Mouse (Mus musculus) midbrain, embryonic 10.5 days (tissue): ENCODE data around the gene Faim2. TPM values are rescaled to one million over a fixed set of nuclear protein-coding genes. Genes with fewer than 3 reads are reported as not detected.
A peak's percentile ranks its signal among the peaks of the same experiment; 100 is the strongest.

Source experiments
- DNase-seq: peaks from one replicate; pipeline ENCODE4 v3.0.0-alpha.2; 2017; ENCODE audit warnings: low spot score
- H3K27ac ChIP-seq: fragments of 300-500 bp; sonication (generic); replicated peaks from 2 replicates; pipeline ENCODE4 v1.5.1; 2016; ENCODE audit warnings: mild to moderate bottlenecking
- H3K27me3 ChIP-seq: fragments of 300-500 bp; sonication (generic); 2 replicates; pipeline ENCODE4 v1.6.1; 2016; ENCODE audit warnings: low read depth, mild to moderate bottlenecking; ENCODE audit not compliant: poor library complexity, severe bottlenecking
- H3K36me3 ChIP-seq: fragments of 300-500 bp; sonication (generic); 2 replicates; pipeline ENCODE4 v1.6.1; 2016; ENCODE audit warnings: mild to moderate bottlenecking, moderate library complexity
- H3K4me1 ChIP-seq: fragments of 300-500 bp; sonication (generic); 2 replicates; pipeline ENCODE4 v1.6.1; 2016
- H3K4me3 ChIP-seq: fragments of 300-500 bp; sonication (generic); 2 replicates; pipeline ENCODE4 v1.5.1; 2016; ENCODE audit warnings: mild to moderate bottlenecking, moderate library complexity
- H3K9me3 ChIP-seq: fragments of 300-500 bp; sonication (generic); replicated peaks from 2 replicates; pipeline ENCODE4 v1.6.1; 2016; ENCODE audit warnings: mild to moderate bottlenecking
- WGBS: fragments of 180-500 bp; shearing (Covaris S2); methylation state at CpG from one replicate; pipeline ENCODE4 v1.1.7; 2016; 5-methylcytosine and 5-hydroxymethylcytosine counted together
- polyA plus RNA-seq: library from polyadenylated mRNA; unstranded; fragments of >200 nt; fragmentation: Nextera tagmentation; extraction: Ambion mirVana; gene quantifications from 2 replicates; pipeline ENCODE4 v1.2.1, GENCODE M21; 2016

The Faim2 gene
- polyA plus RNA-seq, 1 experiment from 2014 or later = 1.1 TPM

DNA sequence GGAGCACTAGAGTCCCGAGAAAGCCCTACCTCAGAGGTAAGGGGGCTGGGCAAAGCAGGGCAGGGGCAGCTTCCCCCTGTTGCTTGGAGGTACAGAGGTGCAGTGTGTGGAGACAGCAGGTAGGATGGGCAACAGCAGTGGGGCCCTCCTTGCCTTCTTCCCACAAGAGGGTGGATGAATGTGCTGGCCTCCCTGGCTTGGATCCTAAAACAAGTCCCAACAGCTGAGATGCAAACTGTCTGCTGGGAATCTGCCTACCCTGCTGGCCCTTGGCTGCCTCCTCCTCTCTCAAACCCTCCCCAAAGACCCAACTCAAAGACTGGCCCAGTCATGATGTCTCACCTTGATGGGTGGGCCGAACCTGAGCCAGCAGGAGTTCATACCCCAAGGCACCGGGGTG, 72.5 kb downstream of the Faim2 start:
- DNase-seq = no peak
- H3K9me3 ChIP-seq = no peaks in the 10 kb centered on the region
- peaks cover 53% of the 10 kb centered on the region for H3K4me1 ChIP-seq
- no peaks in the 10 kb centered on the region for H3K27me3 ChIP-seq
- H3K36me3 ChIP-seq = peaks cover 46% of the 10 kb centered on the region
- H3K4me3 ChIP-seq = peak overlapping the region; percentile 95; the same call in 1 of the 2 replicates
- no peak overlapping the region for H3K27ac ChIP-seq
- WGBS = 89% methylated on average over 3 of the region's 3 CpGs

- Histone ChIP-seq H3K27ac (no peak overlapping the region), H3K36me3 (peaks cover 49% of the 10 kb centered on the region), H3K9me3 (no peaks in the 10 kb centered on the region), H3K27me3 (no peaks in the 10 kb centered on the region), H3K4me3 (peak overlapping the region; percentile 95; the same call in 1 of the 2 replicates), H3K4me1 (peaks cover 53% of the 10 kb centered on the region)
- 84% methylated on average over 7 of the region's 7 CpGs for WGBS
- no peak for DNase-seq
These were observed 73.2 kb downstream of the Faim2 start for GRCm38 (mm10) chr15:99454585-99455279.

DNA sequence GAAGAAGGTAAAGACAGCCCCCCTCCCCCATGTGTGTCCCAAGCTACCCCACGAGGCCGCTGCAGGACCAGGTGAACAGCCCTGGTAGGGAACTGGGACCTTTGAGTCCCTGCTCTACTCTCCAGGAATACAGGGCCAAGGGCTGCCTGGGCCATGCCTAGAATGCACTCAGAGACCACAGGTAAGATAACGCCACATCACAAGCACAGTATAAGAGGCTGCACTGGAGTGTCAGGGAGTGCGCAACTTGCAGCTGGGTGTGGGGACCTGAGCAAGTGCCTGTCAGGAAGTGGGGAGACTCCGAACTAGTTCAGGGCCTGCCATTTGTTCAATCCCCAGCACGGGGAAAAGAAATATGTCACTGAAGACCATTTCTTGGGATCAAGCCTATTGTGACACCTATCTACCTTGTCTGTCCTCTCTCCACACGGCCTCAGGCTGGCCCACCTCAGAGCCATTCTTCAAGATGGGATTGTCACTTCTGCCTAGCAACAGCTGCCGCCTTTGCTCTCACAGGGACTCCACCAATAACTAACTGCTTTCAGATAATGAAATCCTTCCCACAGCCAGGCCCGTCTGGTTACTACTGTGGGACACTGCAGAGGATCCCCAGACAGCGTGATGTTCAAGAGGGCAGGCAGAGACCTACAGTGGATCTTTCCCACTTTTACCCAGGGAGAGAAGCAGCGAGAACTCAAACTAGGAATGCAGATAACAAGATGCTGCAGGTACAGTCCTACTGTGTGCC, 74.6 kb downstream of the Faim2 start:
- WGBS = 79% methylated on average over 11 of the region's 11 CpGs
- H3K4me3 ChIP-seq = no peak overlapping the region
- H3K36me3 ChIP-seq = peaks cover 62% of the 10 kb centered on the region
- peaks cover 49% of the 10 kb centered on the region for H3K4me1 ChIP-seq
- H3K27ac ChIP-seq = no peak overlapping the region
- no peaks in the 10 kb centered on the region for H3K27me3 ChIP-seq
- H3K9me3 ChIP-seq = no peaks in the 10 kb centered on the region
- DNase-seq = no peak

- H3K27ac ChIP-seq = no peak overlapping the region
These were observed 78.1 kb downstream of the Faim2 start for GRCm38 (mm10) chr15:99449751-99450280.

GRCm38 (mm10) chr15:99449131-99449750, 78.7 kb downstream of the Faim2 start:
- Histone ChIP-seq H3K4me3 (no peak overlapping the region), H3K9me3 (no peaks in the 10 kb centered on the region), H3K27ac (no peak overlapping the region), H3K4me1 (peaks cover 17% of the 10 kb centered on the region), H3K36me3 (peaks cover 64% of the 10 kb centered on the region), H3K27me3 (no peaks in the 10 kb centered on the region)
- 84% methylated on average over 9 of the region's 9 CpGs for WGBS
- DNase-seq = no peak

More at GRCm38 (mm10) chr15:99449751-99450280, 78.1 kb downstream of the Faim2 start:
- Histone ChIP-seq H3K9me3 (no peaks in the 10 kb centered on the region), H3K36me3 (peaks cover 63% of the 10 kb centered on the region), H3K4me3 (no peak overlapping the region), H3K4me1 (peaks cover 19% of the 10 kb centered on the region), H3K27me3 (no peaks in the 10 kb centered on the region)
- DNase-seq = no peak
- 89% methylated on average over 8 of the region's 8 CpGs for WGBS

Other genes starting within 250 kb of the Faim2 start
- gene Prpf40b, start 233.1 kb downstream of the Faim2 start, polyA plus RNA-seq = 61.2 and 70.7 TPM in 2 replicates
- 0.11 and 0.19 TPM in 2 replicates for gene Fam186b, start 232.3 kb downstream of the Faim2 start, polyA plus RNA-seq
- 10.9 and 12.6 TPM in 2 replicates for gene Fmnl3, start 157.7 kb downstream of the Faim2 start, polyA plus RNA-seq
- 288 and 305 TPM in 2 replicates for gene Tmbim6, start 135.3 kb downstream of the Faim2 start, polyA plus RNA-seq
- 11.0 and 11.3 TPM in 2 replicates for gene Nckap5l, start 70.4 kb downstream of the Faim2 start, polyA plus RNA-seq
- gene Bcdin3d, start 53.4 kb downstream of the Faim2 start, polyA plus RNA-seq = 21.3 and 22.1 TPM in 2 replicates
- not detected in 2 replicates for gene Aqp2, start 50.9 kb upstream of the Faim2 start, polyA plus RNA-seq
- 0.61 TPM in 1 of 2 replicates, not detected in the other for gene Aqp5, start 62.6 kb upstream of the Faim2 start, polyA plus RNA-seq
- 0.16 TPM in 1 of 2 replicates, not detected in the other for gene Aqp6, start 73.2 kb upstream of the Faim2 start, polyA plus RNA-seq
- 208 and 239 TPM in 2 replicates for gene Racgap1, start 123.5 kb upstream of the Faim2 start, polyA plus RNA-seq
- gene Asic1, start 142.2 kb upstream of the Faim2 start, polyA plus RNA-seq = 6.0 and 14.9 TPM in 2 replicates
- 98.1 and 112 TPM in 2 replicates for gene Smarcd1, start 174.0 kb upstream of the Faim2 start, polyA plus RNA-seq
- gene Gm17349, start 177.3 kb upstream of the Faim2 start, polyA plus RNA-seq = not detected in 2 replicates
- 0.40 and 0.62 TPM in 2 replicates for gene Gpd1, start 189.3 kb upstream of the Faim2 start, polyA plus RNA-seq
- 157 and 159 TPM in 2 replicates for gene Cox14, start 197.5 kb upstream of the Faim2 start, polyA plus RNA-seq
- 58.4 and 63.5 TPM in 2 replicates for gene Cers5, start 244.7 kb upstream of the Faim2 start, polyA plus RNA-seq